Mouse (Mus musculus) midbrain, embryonic 15.5 days (tissue): ENCODE measurements around the gene Krtap20-2. TPM values are rescaled to one million over a fixed set of nuclear protein-coding genes. Genes with fewer than 3 reads are reported as not detected.
"Not testable (repeated sequence)": the region's sequence is repeated elsewhere in the genome, so short reads cannot be mapped to it uniquely, and the experiment has no call there.

Source experiments
- ATAC-seq: fragments of 200-750 bp; cut with Nextera tagmentation; replicated peaks from 2 replicates; pipeline ENCODE4 v1.8.0; 2017; ENCODE audit warnings: moderate TSS enrichment
- H3K27ac ChIP-seq: fragments of 300-500 bp; sonication (generic); 2 replicates; pipeline ENCODE4 v1.5.1; 2015; ENCODE audit warnings: mild to moderate bottlenecking, inconsistent platforms
- H3K27me3 ChIP-seq: fragments of 300-500 bp; sonication (generic); replicated peaks from 2 replicates; pipeline ENCODE4 v1.6.1; 2015; ENCODE audit warnings: inconsistent platforms
- H3K36me3 ChIP-seq: fragments of 300-500 bp; sonication (generic); replicated peaks from 2 replicates; pipeline ENCODE4 v1.6.1; 2015; ENCODE audit warnings: inconsistent platforms
- H3K4me1 ChIP-seq: fragments of 300-500 bp; sonication (generic); 2 replicates; pipeline ENCODE4 v1.6.1; 2015; ENCODE audit warnings: inconsistent platforms
- H3K4me2 ChIP-seq: fragments of 300-500 bp; sonication (generic); 2 replicates; pipeline ENCODE4 v1.6.1; 2015; ENCODE audit warnings: inconsistent platforms, mild to moderate bottlenecking, moderate library complexity
- H3K4me3 ChIP-seq: fragments of 300-500 bp; sonication (generic); 2 replicates; pipeline ENCODE4 v1.5.1; 2015; ENCODE audit warnings: mild to moderate bottlenecking, inconsistent platforms
- H3K9ac ChIP-seq: fragments of 300-500 bp; sonication (generic); 2 replicates; pipeline ENCODE4 v1.6.1; 2015; ENCODE audit warnings: mild to moderate bottlenecking, inconsistent platforms
- H3K9me3 ChIP-seq: fragments of 300-500 bp; sonication (generic); 2 replicates; pipeline ENCODE4 v1.6.1; 2016; ENCODE audit warnings: inconsistent platforms
- WGBS: fragments of 180-500 bp; shearing (Covaris S2); methylation state at CpG from one replicate; pipeline ENCODE4 v1.1.7; 2015; ENCODE audit warnings: mixed read lengths; 5-methylcytosine and 5-hydroxymethylcytosine counted together
- polyA plus RNA-seq: library from polyadenylated mRNA; unstranded; fragments of >200 nt; fragmentation: Nextera tagmentation; extraction: Ambion mirVana; gene quantifications from 2 replicates; pipeline ENCODE4 v1.2.1, GENCODE M21; 2015

The Krtap20-2 gene
- polyA plus RNA-seq = not detected in 2 replicates

DNA sequence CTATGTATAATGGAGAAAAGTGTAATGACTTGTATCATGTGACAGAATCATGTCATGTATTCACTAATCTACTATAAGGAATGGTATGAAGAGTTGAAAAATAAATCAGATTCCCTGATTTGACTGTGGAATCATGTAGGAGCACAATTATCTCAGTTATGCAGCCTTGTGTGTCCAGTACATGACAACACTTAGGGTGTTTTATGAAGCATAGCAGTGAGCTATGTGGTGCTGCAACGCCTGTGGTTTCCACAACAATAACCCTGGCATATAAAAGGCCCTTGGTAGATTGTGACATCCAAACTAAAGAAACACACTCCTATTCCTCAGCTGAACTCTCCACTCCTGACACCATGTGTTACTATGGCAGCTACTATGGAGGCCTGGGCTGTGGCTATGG lies at the start of gene Krtap20-2:
Gene Krtap20-2 (plus strand): TSS at position 301 of the 400 bp plus-strand sequence.
- H3K4me1 ChIP-seq = no peaks in the 10 kb centered on the region
- 81% methylated on average over 1 of the region's 1 CpGs for whole genome bisulfite sequencing
- no peak for ATAC-seq

GRCm38 (mm10) chr16:89157652-89158051 lies 48.0 kb upstream of the Krtap20-2 start, which contains the start of gene Gm9789:
Gm9789 (plus strand) TSS chr16:89157952.
- no peak within 1 kb of the TSS for H3K4me3 ChIP-seq
- H3K36me3 ChIP-seq = no peaks in the 10 kb centered on the region
- H3K4me2 ChIP-seq = no peak within 1 kb of the TSS
- no peaks in the 10 kb centered on the region for H3K4me1 ChIP-seq
- H3K27ac ChIP-seq = no peak within 1 kb of the TSS
- H3K9ac ChIP-seq = no peak within 1 kb of the TSS
- 94% methylated on average over 4 of the region's 4 CpGs for WGBS
- H3K27me3 ChIP-seq = no peaks in the 10 kb centered on the region
- no peaks in the 10 kb centered on the region for H3K9me3 ChIP-seq
- ATAC-seq = no peak

More for the DNA sequence above, at the start of gene Krtap20-2:
- H3K9me3 ChIP-seq = no peaks in the 10 kb centered on the region
- H3K27me3 ChIP-seq = no peaks in the 10 kb centered on the region
- H3K9ac ChIP-seq = no peak within 1 kb of the TSS
- no peak within 1 kb of the TSS for H3K4me2 ChIP-seq
- H3K4me3 ChIP-seq = no peak within 1 kb of the TSS
- H3K27ac ChIP-seq = no peak within 1 kb of the TSS
- H3K36me3 ChIP-seq = no peaks in the 10 kb centered on the region

- H3K36me3 ChIP-seq, H3K4me2 ChIP-seq, H3K27ac ChIP-seq, H3K27me3 ChIP-seq, H3K4me3 ChIP-seq, H3K4me1 ChIP-seq, H3K9me3 ChIP-seq, ATAC-seq, H3K9ac ChIP-seq: not testable (repeated sequence)
Measured at GRCm38 (mm10) chr16:89169190-89169589, 36.5 kb upstream of the Krtap20-2 start, which contains the start of gene Gm7735. Gm7735 (plus strand) TSS chr16:89169490.

GRCm38 (mm10) chr16:89174435-89174834 lies 31.2 kb upstream of the Krtap20-2 start, which contains the start of gene 1110057P08Rik:
1110057P08Rik (plus strand) TSS chr16:89174735.
- H3K9me3 ChIP-seq = no peaks in the 10 kb centered on the region
- WGBS = 65% methylated on average over 2 of the region's 2 CpGs
- H3K36me3 ChIP-seq = no peaks in the 10 kb centered on the region
- H3K27me3 ChIP-seq = no peaks in the 10 kb centered on the region
- H3K4me3 ChIP-seq = no peak within 1 kb of the TSS
- no peak for ATAC-seq
- no peak within 1 kb of the TSS for H3K27ac ChIP-seq
- no peak within 1 kb of the TSS for H3K4me2 ChIP-seq
- no peaks in the 10 kb centered on the region for H3K4me1 ChIP-seq
- no peak within 1 kb of the TSS for H3K9ac ChIP-seq

DNA sequence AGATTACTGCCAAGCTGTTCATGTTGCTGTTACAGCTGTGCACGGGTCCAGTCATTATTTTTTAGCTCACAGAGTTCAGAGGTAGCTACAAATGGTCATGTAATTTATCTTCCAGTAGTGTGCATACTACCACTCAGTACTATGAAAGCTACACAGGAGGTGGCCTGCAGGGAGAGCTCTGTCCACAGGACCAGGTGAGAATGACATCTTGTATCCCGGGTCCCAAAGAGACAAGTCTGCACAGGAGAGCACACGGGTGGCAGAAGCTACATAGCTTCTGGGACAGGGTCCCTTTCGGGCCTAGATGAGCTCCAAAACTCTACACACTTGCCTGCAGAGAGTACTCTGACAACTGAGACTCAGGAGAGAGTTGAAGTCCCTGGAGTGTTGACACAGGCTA lies 17.0 kb upstream of the Krtap20-2 start:
- H3K9ac ChIP-seq = no peak overlapping the region
- ATAC-seq = no peak
- H3K4me3 ChIP-seq = no peak overlapping the region
- WGBS = 86% methylated on average over 4 of the region's 4 CpGs
- no peak overlapping the region for H3K27ac ChIP-seq
- H3K27me3 ChIP-seq = no peaks in the 10 kb centered on the region
- no peaks in the 10 kb centered on the region for H3K9me3 ChIP-seq
- no peak overlapping the region for H3K4me2 ChIP-seq
- no peaks in the 10 kb centered on the region for H3K4me1 ChIP-seq
- no peaks in the 10 kb centered on the region for H3K36me3 ChIP-seq

Other genes starting within 250 kb of the Krtap20-2 start
- gene Krtap16-3, start 243.0 kb upstream of the Krtap20-2 start, polyA plus RNA-seq = not detected in 2 replicates
- not detected in 2 replicates for gene Krtap22-2, start 195.1 kb upstream of the Krtap20-2 start, polyA plus RNA-seq
- not detected in 2 replicates for gene Gm10229, start 190.6 kb upstream of the Krtap20-2 start, polyA plus RNA-seq
- not detected in 2 replicates for gene Krtap6-1, start 174.2 kb upstream of the Krtap20-2 start, polyA plus RNA-seq
- not detected in 2 replicates for gene Gm10228, start 164.4 kb upstream of the Krtap20-2 start, polyA plus RNA-seq
- not detected in 2 replicates for gene Krtap6-5, start 158.0 kb upstream of the Krtap20-2 start, polyA plus RNA-seq
- not detected in 2 replicates for gene 1110025L11Rik, start 141.9 kb upstream of the Krtap20-2 start, polyA plus RNA-seq
- not detected in 2 replicates for gene Krtap6-3, start 121.8 kb upstream of the Krtap20-2 start, polyA plus RNA-seq
- not detected in 2 replicates for gene Gm6358, start 65.0 kb upstream of the Krtap20-2 start, polyA plus RNA-seq
- gene Gm10061, start 54.8 kb upstream of the Krtap20-2 start, polyA plus RNA-seq = not detected in 2 replicates
- not detected in 2 replicates for gene Gm9789, start 47.9 kb upstream of the Krtap20-2 start, polyA plus RNA-seq
- not detected in 2 replicates for gene Gm7735, start 36.4 kb upstream of the Krtap20-2 start, polyA plus RNA-seq
- not detected in 2 replicates for gene 1110057P08Rik, start 31.1 kb upstream of the Krtap20-2 start, polyA plus RNA-seq
- not detected in 2 replicates for gene Krtap21-1, start 198.0 kb downstream of the Krtap20-2 start, polyA plus RNA-seq
- not detected in 2 replicates for gene Krtap6-2, start 214.2 kb downstream of the Krtap20-2 start, polyA plus RNA-seq